Mouse (Mus musculus) lung, adult 2 months (tissue): ENCODE measurements around the gene Tatdn3.

Experiments used
- CTCF ChIP-seq: fragments of 200-500 bp; IDR thresholded peaks from 2 replicates; pipeline ENCODE4 v1.5.1; 2011; ENCODE audit warnings: mild to moderate bottlenecking, low read length, control low read depth; ENCODE audit not compliant: insufficient read depth
- POLR2A ChIP-seq: fragments of 200-500 bp; IDR thresholded peaks from 2 replicates; pipeline ENCODE4 v1.6.1; 2011; ENCODE audit warnings: low read depth, mild to moderate bottlenecking, control low read depth, low read length, borderline replicate concordance; ENCODE audit errors: extremely low read depth

GRCm38 (mm10) chr1:191046231-191046824 is 16.4 kb downstream of the Tatdn3 start:
- TF ChIP-seq CTCF, result no peak
- TF ChIP-seq POLR2A, result no peak
